Mouse (Mus musculus) heart, embryonic 15.5 days (tissue): ENCODE data around the gene Gm45837. TPM values are rescaled to one million over a fixed set of nuclear protein-coding genes. Genes with fewer than 3 reads are reported as not detected.
A peak's percentile ranks its signal among the peaks of the same experiment; 100 is the strongest.

Source experiments
- ATAC-seq: fragments of 200-750 bp; cut with Nextera tagmentation; replicated peaks from 2 replicates; pipeline ENCODE4 v1.8.0; 2017; ENCODE audit warnings: low read depth, moderate TSS enrichment; ENCODE audit not compliant: insufficient number of reproducible peaks, insufficient read depth, low FRiP score
- H3K27ac ChIP-seq: fragments of 300-500 bp; sonication (generic); 2 replicates; pipeline ENCODE4 v1.5.1; 2015; ENCODE audit warnings: mild to moderate bottlenecking, inconsistent platforms
- H3K27me3 ChIP-seq: fragments of 300-500 bp; sonication (generic); 2 replicates; pipeline ENCODE4 v1.6.1; 2015; ENCODE audit warnings: inconsistent platforms
- H3K36me3 ChIP-seq: fragments of 300-500 bp; sonication (generic); 2 replicates; pipeline ENCODE4 v1.6.1; 2015; ENCODE audit warnings: mild to moderate bottlenecking, inconsistent platforms
- H3K4me1 ChIP-seq: fragments of 300-500 bp; sonication (generic); replicated peaks from 2 replicates; pipeline ENCODE4 v1.6.1; 2015; ENCODE audit warnings: inconsistent platforms
- H3K4me2 ChIP-seq: fragments of 300-500 bp; sonication (generic); 2 replicates; pipeline ENCODE4 v1.6.1; 2015; ENCODE audit warnings: inconsistent platforms, mild to moderate bottlenecking, moderate library complexity
- H3K4me3 ChIP-seq: fragments of 300-500 bp; sonication (generic); 2 replicates; pipeline ENCODE4 v1.5.1; 2015; ENCODE audit warnings: mild to moderate bottlenecking, inconsistent platforms
- H3K9ac ChIP-seq: fragments of 300-500 bp; sonication (generic); 2 replicates; pipeline ENCODE4 v1.6.1; 2015; ENCODE audit warnings: mild to moderate bottlenecking, inconsistent platforms
- H3K9me3 ChIP-seq: fragments of 300-500 bp; sonication (generic); replicated peaks from 2 replicates; pipeline ENCODE4 v1.6.1; 2016; ENCODE audit warnings: inconsistent platforms
- WGBS: fragments of 180-500 bp; shearing (Covaris S2); methylation state at CpG from one replicate; pipeline ENCODE4 v1.1.7; 2015; ENCODE audit warnings: mixed read lengths; 5-methylcytosine and 5-hydroxymethylcytosine counted together
- polyA plus RNA-seq: library from polyadenylated mRNA; unstranded; fragments of >200 nt; fragmentation: Nextera tagmentation; extraction: Ambion mirVana; gene quantifications from 2 replicates; pipeline ENCODE4 v1.2.1, GENCODE M21; 2015

Gm45837 gene
- polyA plus RNA-seq, 1 experiment from 2014 or later, result not detected

- no peak overlapping the region for H3K4me3 ChIP-seq
- peaks cover 59% of the 10 kb centered on the region for H3K4me1 ChIP-seq
- no peaks in the 10 kb centered on the region for H3K9me3 ChIP-seq
- peak overlapping the region; percentile 57; the same call in 1 of the 2 replicates for H3K4me2 ChIP-seq
- H3K27ac ChIP-seq, result peak overlapping the region; percentile 90
- H3K36me3 ChIP-seq, result peaks cover 21% of the 10 kb centered on the region
- 18% methylated on average over 4 of the region's 4 CpGs for WGBS
- H3K9ac ChIP-seq, result no peak overlapping the region
- H3K27me3 ChIP-seq, result no peaks in the 10 kb centered on the region
- no peak for ATAC-seq
Observed at GRCm38 (mm10) chr7:101393015-101393414, 17.7 kb upstream of the Gm45837 start.

- ATAC-seq, result peak; percentile 78
- WGBS, result 34% methylated on average over 8 of the region's 8 CpGs
- H3K4me3 ChIP-seq, result peak overlapping the region; percentile 37
- no peaks in the 10 kb centered on the region for H3K27me3 ChIP-seq
- H3K36me3 ChIP-seq, result peaks cover 28% of the 10 kb centered on the region
- H3K9me3 ChIP-seq, result no peaks in the 10 kb centered on the region
- H3K27ac ChIP-seq, result peak overlapping the region; percentile 90
- H3K4me2 ChIP-seq, result peak overlapping the region; percentile 57
- H3K9ac ChIP-seq, result peak overlapping the region; percentile 43; the same call in 1 of the 2 replicates
- peaks cover 59% of the 10 kb centered on the region for H3K4me1 ChIP-seq
Observed at GRCm38 (mm10) chr7:101393694-101394504, 16.8 kb upstream of the Gm45837 start.

- WGBS, result 65% methylated on average over 3 of the region's 3 CpGs
- Histone ChIP-seq H3K9me3 (no peaks in the 10 kb centered on the region), H3K4me3 (peak overlapping the region; percentile 37), H3K4me2 (peak overlapping the region; percentile 57), H3K27ac (peak overlapping the region; percentile 90), H3K27me3 (no peaks in the 10 kb centered on the region), H3K36me3 (peaks cover 34% of the 10 kb centered on the region), H3K9ac (peak overlapping the region; percentile 43; the same call in 1 of the 2 replicates), H3K4me1 (peaks cover 53% of the 10 kb centered on the region)
- no peak for ATAC-seq
Observed at GRCm38 (mm10) chr7:101394569-101394968, 16.1 kb upstream of the Gm45837 start.

- Histone ChIP-seq H3K27me3 (no peaks in the 10 kb centered on the region), H3K27ac (no peak overlapping the region), H3K4me1 (peaks cover 46% of the 10 kb centered on the region), H3K9me3 (no peaks in the 10 kb centered on the region), H3K4me2 (peak overlapping the region; percentile 57), H3K4me3 (peak overlapping the region; percentile 37), H3K9ac (no peak overlapping the region), H3K36me3 (peaks cover 35% of the 10 kb centered on the region)
- whole genome bisulfite sequencing, result 70% methylated on average over 2 of the region's 2 CpGs
- ATAC-seq, result no peak
Observed at GRCm38 (mm10) chr7:101395471-101395870, 15.2 kb upstream of the Gm45837 start.

GRCm38 (mm10) chr7:101397175-101397574, 13.5 kb upstream of the Gm45837 start:
- no peak overlapping the region for H3K4me2 ChIP-seq
- no peak overlapping the region for H3K27ac ChIP-seq
- no peak overlapping the region for H3K9ac ChIP-seq
- no peak for ATAC-seq
- no peaks in the 10 kb centered on the region for H3K27me3 ChIP-seq
- H3K4me1 ChIP-seq, result peaks cover 29% of the 10 kb centered on the region
- no peak overlapping the region for H3K4me3 ChIP-seq
- 80% methylated on average over 4 of the region's 4 CpGs for WGBS
- no peaks in the 10 kb centered on the region for H3K9me3 ChIP-seq
- H3K36me3 ChIP-seq, result peaks cover 50% of the 10 kb centered on the region

- 88% methylated on average over 7 of the region's 7 CpGs for WGBS
- no peak overlapping the region for H3K4me2 ChIP-seq
- H3K4me1 ChIP-seq, result peaks cover 28% of the 10 kb centered on the region
- H3K27me3 ChIP-seq, result no peaks in the 10 kb centered on the region
- peaks cover 61% of the 10 kb centered on the region for H3K36me3 ChIP-seq
- no peak overlapping the region for H3K4me3 ChIP-seq
- ATAC-seq, result no peak
- no peaks in the 10 kb centered on the region for H3K9me3 ChIP-seq
- no peak overlapping the region for H3K9ac ChIP-seq
- H3K27ac ChIP-seq, result no peak overlapping the region
Observed at GRCm38 (mm10) chr7:101401510-101401909, 9.2 kb upstream of the Gm45837 start.

GRCm38 (mm10) chr7:101403831-101404230, 6.9 kb upstream of the Gm45837 start:
- H3K4me2 ChIP-seq, result no peak overlapping the region
- 93% methylated on average over 5 of the region's 5 CpGs for WGBS
- H3K4me1 ChIP-seq, result peaks cover 29% of the 10 kb centered on the region
- peaks cover 49% of the 10 kb centered on the region for H3K36me3 ChIP-seq
- no peak overlapping the region for H3K4me3 ChIP-seq
- no peaks in the 10 kb centered on the region for H3K9me3 ChIP-seq
- H3K27ac ChIP-seq, result no peak overlapping the region
- no peak for ATAC-seq
- H3K27me3 ChIP-seq, result no peaks in the 10 kb centered on the region
- no peak overlapping the region for H3K9ac ChIP-seq

- Histone ChIP-seq H3K27me3 (peaks cover 19% of the 10 kb centered on the region), H3K4me1 (peaks cover 25% of the 10 kb centered on the region), H3K4me2 (no peak overlapping the region), H3K9me3 (no peaks in the 10 kb centered on the region), H3K9ac (no peak overlapping the region), H3K4me3 (no peak overlapping the region), H3K27ac (no peak overlapping the region), H3K36me3 (peaks cover 24% of the 10 kb centered on the region; the same call in 1 of the 2 replicates)
- ATAC-seq, result no peak
Observed at GRCm38 (mm10) chr7:101412796-101413195, 2.1 kb downstream of the Gm45837 start.

- Histone ChIP-seq H3K4me3 (no peak overlapping the region), H3K9ac (no peak overlapping the region), H3K36me3 (peaks cover 11% of the 10 kb centered on the region; the same call in 1 of the 2 replicates), H3K9me3 (no peaks in the 10 kb centered on the region), H3K27me3 (peaks cover 28% of the 10 kb centered on the region), H3K4me2 (no peak overlapping the region), H3K4me1 (peaks cover 25% of the 10 kb centered on the region), H3K27ac (no peak overlapping the region)
- WGBS, result 30% methylated on average over 4 of the region's 4 CpGs
- no peak for ATAC-seq
Observed at GRCm38 (mm10) chr7:101414209-101414608, 3.5 kb downstream of the Gm45837 start.

GRCm38 (mm10) chr7:101414661-101415511, 4.2 kb downstream of the Gm45837 start:
- Histone ChIP-seq H3K36me3 (peaks cover 11% of the 10 kb centered on the region; the same call in 1 of the 2 replicates), H3K9ac (no peak overlapping the region), H3K4me3 (no peak overlapping the region), H3K27me3 (peaks cover 35% of the 10 kb centered on the region), H3K4me2 (no peak overlapping the region), H3K27ac (no peak overlapping the region), H3K4me1 (peaks cover 25% of the 10 kb centered on the region), H3K9me3 (no peaks in the 10 kb centered on the region)
- 22% methylated on average over 7 of the region's 7 CpGs for WGBS
- ATAC-seq, result peak; percentile 27; the same call in 1 of the 2 replicates

GRCm38 (mm10) chr7:101415512-101416100, 4.9 kb downstream of the Gm45837 start:
- ATAC-seq, result no peak
- WGBS, result 34% methylated on average over 8 of the region's 8 CpGs
- Histone ChIP-seq H3K9ac (no peak overlapping the region), H3K4me3 (no peak overlapping the region), H3K27ac (no peak overlapping the region), H3K9me3 (no peaks in the 10 kb centered on the region), H3K4me1 (peaks cover 25% of the 10 kb centered on the region), H3K36me3 (peaks cover 5% of the 10 kb centered on the region; the same call in 1 of the 2 replicates), H3K4me2 (no peak overlapping the region), H3K27me3 (peaks cover 42% of the 10 kb centered on the region)
